Mouse (Mus musculus) ovary, adult 18-20 months (tissue): ENCODE results near the gene Slc35e1.
A peak's percentile ranks its signal among the peaks of the same experiment; 100 is the strongest.

Experiments used
- DNase-seq: peaks from one replicate; pipeline ENCODE4 v3.0.0; 2022; ENCODE audit warnings: low spot score, mixed read lengths

Slc35e1 gene

DNA sequence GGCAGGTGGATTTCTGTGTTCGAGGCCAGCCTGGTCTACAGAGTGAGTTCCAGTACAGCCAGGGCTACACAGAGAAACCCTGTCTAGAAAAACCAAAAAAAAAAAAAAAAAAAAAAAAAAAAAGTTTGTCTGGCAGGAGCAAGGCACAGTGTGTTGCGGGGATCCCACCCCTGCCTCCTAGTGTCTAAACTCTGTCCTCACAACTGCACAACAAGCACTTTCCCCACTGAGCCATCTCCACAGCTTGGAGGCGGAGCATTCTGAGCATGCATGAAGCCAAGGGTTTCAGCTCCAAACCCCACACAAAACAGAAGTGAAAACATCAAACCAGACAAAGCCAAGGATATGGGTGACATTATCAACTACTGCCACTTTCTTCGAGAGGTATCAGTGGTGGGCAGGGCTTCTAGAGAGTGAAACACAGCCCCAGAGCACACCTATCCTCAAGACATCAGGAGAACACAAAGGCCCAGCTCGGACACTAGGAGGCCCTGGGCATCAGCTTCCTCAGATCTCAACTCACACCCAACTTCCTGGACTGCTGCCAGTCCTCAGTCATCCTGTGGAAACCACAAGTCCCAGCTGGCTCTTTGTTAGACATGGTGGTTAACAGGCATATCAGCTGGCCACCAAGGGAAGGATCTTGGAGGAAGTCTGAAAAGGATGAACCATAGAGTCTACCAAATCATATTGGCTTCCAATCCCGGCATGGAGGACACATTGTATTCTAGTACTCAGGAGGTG, 6.8 kb downstream of the Slc35e1 start:
- no peak for DNase-seq

DNA sequence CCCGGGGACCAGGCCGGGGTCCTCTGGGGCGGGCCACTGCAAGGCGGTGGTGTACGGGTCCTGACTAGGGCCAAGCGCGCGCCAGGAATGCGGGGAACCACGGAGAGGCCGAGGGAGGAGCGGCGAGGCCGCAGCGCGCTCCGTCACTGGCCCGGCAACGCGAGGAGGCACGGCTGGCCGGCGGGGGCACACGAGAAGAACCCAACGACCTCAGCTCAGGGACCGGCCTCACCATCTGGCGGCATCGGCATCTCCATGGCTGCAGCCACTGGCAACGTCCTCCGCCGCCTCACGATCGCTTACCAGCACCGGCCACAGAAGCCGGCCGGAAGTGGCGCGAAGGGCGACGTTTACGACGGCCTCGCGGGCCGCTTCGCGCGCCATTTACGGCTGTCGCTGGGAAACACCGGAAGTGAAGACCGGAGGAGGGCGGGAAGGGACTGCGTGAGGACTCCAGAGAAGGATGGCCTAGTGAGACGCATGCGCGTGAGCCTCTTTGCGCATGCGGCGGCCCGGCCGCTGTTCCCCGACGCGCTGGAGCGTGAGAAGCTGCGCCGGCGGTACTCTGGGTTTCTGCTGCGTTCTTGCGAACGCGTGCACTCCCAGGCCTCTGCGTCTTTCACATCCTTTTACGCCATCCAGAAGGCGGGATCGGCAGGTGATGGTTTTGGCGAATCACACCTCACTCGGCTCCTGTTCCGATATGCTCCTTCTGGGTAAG, 17.4 kb downstream of the Slc35e1 start, which contains the start of gene Cherp:
TSS of gene Cherp (minus strand) at position 401 of the 721 bp plus-strand sequence.
- peak; percentile 98 for DNase-seq

DNA sequence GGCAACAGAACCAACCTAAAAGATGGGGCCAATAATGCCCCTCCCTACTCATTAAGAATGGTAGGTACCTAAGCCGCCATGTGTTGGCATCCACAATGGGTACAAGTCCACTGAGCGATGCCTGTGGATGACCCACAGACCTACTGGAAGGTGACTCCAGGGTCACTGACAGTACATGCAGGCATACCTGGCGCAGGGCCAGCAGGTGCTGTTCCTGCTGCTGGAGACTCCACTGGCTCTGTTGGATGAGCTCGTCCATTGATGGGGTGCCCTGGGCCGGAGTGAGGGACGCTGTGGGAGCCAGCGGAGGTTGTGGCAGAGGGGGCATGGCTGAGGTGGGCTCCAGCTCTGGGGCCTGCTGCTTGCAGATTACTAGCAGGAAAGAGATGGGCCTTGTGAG, 21.7 kb downstream of the Slc35e1 start:
- DNase-seq: no peak

DNA sequence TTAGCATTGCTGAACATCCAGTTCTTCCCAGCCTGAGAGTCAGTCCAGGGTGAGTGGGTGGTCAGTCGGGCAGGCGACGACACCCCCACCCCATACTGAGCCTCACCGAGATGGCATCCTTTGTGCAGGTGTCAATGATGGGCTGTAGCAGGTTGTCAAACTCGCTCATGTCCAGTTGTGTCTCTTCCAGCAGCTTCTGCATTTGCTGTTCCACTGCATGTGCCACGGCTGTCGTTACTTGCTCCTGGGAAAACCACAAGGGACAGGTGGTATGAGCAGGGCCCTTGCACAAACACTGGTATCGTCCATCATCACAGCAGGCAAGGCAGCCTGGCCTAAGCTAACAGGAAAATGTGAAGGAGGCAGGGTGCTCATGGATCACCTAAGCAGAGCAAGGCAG, 22.4 kb downstream of the Slc35e1 start:
- no peak for DNase-seq

DNA sequence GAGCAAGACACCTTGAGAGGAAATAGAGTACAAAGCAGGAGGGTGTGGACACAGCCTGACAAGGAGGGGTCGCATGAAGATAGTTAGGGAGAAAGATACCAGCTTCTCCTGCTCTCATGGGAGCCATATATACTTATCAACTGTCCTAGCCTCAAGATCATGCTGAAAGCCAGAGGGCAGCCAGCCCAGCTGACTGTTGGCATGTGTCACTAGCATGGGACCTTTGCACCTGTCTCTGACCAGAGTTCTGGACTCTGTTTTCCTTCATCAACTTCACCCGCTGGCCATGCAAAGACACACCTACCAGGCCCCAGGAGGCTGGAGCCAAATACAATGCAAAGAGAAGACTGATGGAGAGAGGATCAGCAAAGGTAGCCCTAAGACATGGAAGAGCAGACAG, 23.2 kb downstream of the Slc35e1 start:
- no peak for DNase-seq

DNA sequence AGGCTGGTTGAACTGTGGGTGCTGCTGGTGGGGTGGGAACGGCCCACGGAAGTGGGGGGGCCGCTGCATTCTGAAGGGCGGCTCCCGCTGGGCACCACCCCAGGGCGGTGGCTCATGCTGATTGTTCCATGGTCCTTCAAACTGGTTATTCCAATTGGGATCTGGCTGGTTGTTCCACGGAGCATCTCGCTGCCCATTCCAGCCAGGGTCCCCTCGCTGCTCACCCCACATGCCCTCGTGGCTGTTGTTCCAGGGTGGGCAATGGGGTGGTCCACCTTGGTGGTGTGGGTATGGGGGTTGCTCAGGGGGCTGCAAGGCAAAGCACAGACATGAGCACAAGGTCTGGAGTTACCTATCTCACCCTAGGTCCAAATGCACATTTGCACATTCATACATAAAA, 28.2 kb downstream of the Slc35e1 start:
- no peak for DNase-seq

DNA sequence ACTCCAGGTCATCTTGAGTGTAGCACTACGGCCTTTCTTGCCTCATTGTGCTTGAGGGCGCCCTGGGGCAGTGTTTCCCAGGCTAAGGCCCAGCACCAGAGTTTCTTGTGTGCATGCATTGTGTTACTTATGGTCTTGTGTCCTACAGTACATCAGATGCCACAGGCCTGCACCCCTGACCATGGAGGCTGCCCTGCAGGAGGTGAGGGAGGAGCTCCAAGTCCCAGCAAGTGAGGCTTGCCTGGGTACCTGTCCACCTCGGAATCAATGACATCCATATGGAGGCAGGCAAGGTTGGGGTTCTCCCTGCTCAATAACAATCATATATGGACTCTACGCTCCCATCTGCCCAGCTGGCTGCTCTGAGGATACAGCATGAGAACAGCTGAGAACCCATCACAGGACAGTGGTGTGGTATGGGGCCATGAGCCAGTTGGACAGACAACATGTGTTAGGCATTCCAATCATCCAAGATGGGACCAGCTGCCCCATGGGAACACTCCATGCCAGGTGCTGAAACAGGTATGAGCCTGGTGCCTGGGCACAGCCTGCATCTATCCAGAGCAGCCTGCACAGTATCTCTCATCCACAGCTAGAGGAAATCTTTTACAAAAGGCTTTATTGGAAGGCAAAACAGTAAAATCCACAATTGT, 32.4 kb downstream of the Slc35e1 start:
- no peak for DNase-seq

DNA sequence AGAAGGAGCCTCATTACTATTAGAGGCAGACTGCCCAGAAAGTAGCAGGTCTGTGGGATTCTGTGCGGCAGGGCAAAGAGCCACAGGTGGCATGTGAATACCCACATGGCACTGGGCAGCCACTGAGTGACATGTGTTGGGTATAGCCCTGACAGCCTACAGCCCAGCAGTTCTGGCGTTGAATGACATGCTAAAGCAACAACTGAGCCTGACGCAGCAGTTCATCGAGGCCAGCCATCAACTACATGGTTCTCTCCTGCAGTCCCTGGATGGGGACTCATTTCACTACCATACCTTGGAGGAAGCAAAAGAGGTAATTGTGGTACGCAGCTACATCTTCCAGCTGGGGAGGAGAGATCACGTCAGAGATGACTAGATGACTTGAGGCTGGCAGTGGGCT, 34.0 kb downstream of the Slc35e1 start:
- DNase-seq: no peak

DNA sequence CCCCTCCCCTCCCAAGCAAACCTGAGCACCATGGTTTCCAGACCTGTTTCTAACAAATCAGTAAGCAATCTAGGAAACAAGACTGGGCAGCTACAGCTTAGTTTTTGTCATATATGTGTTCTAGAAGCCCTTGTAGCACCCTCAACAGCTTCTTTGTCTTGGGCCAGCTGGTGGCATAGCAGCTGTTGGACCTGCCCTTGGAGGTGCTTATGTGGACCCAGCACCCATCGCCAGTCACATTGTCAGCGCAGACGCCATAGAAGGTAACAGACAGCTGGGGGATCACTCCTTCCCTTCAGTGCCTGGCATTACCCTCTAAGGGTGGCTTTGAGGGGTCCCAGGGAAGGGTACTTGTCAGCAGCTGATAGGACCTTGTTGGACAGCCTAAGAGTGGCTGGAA, 34.6 kb downstream of the Slc35e1 start:
- no peak for DNase-seq

DNA sequence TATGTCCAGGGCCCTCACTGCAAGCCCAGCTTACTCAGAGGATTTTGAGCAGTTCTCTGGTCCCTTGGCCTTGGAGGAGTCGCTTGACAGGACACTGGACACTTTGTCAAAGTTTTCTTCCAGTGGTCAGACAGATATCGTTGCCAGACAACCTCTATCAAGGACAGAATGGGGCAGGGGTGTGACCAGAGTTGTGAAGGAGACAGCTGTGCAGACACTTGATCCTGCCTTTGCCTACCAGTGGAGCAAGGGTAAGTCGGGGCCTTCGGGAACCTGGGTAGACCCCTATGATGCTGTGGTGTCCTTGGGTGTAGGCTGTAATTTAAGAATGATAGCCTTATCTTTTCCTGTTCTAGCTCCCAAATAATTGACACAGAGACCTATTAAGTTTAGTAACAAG, 37.1 kb downstream of the Slc35e1 start:
- no peak for DNase-seq

DNA sequence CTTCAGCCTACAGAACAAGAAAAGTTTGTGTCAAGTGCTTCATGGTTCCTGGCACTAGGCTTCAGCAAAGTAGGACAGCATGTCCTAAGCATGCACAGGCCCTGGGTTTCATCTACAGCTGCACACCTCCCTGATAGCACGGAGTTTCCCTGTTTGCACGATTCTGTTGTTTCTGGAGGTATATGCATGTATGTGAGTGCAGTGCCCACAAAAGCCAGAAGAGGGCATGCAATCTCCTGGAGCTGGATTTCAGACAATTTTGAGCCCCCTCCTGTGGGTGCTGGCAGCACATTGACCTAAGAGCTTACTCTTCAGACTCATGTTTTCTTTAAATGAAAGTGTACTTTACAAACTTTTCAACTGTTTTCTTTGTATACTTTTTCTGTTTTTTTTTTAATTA, 38.5 kb downstream of the Slc35e1 start:
- DNase-seq: no peak

DNA sequence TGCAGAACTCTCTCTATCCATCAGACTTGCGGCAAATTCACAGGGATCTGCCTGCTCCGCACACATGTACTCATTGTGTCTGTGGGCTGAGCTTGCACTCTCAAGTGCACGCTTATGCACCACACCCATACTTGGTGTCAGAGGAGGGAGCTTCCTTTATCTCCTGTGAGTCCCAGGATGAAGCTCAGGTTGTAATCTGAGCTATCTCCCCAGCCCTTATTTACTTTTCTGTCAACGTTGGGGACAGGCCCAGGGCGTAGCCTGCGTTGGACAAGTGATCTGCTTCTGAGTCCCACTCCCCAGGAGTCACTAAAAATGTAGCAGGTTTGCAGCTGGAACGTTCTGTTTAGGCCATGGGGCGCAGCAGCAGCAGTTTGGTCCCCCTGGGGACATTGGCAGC, 40.9 kb downstream of the Slc35e1 start:
- no peak for DNase-seq

DNA sequence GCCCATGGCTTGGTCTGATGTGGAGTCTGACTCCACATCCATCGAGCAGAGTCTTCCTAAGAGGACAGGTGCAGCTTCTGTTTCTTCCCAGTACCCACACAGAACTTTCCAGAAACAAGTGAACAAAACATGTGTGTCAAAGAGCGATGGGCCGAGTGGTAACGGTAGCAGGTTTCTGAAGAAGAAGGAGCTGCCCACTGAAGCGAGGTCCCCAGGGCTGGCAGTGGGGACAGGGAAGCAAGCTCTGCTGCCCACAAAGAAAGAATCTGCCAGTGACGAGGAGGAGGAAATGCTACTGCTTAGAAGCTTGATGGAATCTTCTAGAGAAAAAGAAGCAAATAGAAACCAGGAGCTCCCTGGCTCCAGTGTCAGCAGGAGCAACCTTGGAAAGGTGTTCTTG, 47.3 kb downstream of the Slc35e1 start:
- DNase-seq: no peak

DNA sequence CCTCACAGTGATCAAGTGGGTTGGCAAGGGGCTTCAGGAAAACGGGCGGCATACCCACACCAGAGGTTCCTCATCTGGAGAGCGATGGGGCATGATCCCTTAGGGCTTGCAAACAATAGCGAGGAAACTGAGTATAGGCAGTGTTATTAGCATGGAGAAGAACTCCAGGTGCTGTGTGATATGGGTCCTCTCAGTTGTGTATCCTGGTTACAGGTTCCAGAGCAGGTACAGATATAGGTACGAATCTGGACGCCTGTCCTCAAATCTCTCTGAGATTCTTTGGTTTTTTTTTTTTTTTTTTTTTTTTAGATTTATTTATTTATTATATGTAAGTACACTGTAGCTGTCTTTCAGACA, 48.4 kb downstream of the Slc35e1 start:
- no peak for DNase-seq

DNA sequence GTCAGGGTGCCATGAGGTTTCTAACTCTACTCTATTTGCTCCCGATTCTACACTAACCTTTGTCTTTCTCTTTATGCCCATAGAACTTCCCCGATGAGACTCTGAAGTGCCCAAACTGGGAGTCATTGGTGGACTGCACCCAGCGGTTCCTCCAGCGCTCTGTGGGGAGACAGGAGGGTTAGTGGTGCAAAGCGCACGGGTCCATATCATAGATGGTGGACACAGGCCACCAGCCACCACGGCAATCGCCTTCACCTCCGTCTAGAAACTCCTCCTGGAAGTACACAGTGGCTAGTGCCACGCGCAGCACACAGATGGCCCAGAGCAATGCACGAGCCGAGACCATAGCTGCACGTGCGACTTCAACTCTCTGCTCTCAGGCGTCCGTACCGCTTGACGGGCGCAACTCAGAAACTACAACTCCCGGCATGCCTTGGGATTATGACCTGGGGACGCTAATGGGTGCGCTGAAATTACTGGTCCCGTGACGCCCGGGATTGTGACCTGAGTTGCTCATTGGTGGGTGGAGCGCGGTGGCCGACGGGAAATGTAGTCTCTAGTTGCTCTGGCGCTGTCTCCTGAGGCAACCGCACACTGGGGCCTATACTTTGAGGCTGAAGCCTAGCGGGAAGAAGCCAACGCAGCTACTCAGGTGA, 48.9 kb downstream of the Slc35e1 start, which contains the start of the genes Calr3 and 1700030K09Rik:
TSS of gene Calr3 (minus strand) at position 533 of the 656 bp plus-strand sequence.
TSS of gene 1700030K09Rik (plus strand) at position 543 of the 656 bp plus-strand sequence.
- DNase-seq: peak; percentile 95

DNA sequence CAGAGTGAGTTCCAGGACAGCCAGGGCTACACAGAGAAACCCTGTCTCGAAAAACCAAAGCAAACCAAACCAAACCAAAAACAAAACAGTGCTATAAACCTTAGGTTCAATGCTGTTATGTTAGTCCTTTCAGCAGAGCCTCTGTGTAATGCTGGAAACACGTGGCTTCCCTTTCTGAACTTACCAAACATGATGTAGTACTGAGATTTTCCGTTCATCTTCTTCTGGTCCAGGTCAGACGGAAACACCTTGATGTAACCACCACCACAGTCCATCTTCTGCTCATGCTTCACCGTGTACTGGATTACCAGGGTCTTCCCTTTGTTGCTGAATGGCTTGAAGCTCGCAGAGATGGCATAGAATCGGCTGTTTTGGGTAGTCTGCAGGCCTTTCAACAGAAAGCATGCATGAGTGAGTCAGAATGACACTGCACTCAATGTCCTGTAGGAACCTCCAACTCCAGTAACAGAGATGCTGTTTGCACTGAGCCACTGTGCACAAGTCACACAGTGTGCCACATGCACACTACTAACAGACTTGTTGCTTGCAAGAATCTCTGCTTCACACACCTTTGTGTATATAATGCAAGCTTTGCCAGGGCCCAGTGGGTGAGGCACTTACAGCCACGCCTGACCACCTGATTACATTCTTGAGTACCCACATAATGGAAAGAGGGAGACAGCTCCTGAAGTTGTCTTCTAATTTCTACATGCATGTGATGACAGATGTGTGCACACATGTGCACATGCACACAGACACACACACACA, 54.0 kb downstream of the Slc35e1 start:
- DNase-seq: no peak

DNA sequence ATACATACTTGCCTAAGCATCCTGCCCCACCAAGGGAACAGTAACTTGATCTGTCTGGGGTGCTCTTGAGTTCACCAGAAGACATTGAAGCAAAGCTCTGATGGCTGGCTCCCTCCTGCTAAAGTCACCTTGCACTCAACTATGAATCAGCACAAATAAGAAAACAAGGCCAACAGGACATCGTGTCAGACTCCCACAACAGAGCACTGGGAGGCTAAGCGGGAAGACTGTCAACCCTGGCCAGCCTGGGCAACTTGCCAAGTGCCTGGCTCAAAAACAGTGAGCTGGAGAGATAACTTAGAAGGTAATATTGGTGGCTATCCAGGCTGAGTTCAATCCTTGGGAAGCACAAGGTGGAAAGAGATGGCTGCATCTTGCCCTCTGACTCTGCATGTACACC, 57.5 kb downstream of the Slc35e1 start:
- DNase-seq: peak; percentile 76
